Comparison of ENCODE assay signal across 22 mouse cellular contexts in the genomic region with DNA sequence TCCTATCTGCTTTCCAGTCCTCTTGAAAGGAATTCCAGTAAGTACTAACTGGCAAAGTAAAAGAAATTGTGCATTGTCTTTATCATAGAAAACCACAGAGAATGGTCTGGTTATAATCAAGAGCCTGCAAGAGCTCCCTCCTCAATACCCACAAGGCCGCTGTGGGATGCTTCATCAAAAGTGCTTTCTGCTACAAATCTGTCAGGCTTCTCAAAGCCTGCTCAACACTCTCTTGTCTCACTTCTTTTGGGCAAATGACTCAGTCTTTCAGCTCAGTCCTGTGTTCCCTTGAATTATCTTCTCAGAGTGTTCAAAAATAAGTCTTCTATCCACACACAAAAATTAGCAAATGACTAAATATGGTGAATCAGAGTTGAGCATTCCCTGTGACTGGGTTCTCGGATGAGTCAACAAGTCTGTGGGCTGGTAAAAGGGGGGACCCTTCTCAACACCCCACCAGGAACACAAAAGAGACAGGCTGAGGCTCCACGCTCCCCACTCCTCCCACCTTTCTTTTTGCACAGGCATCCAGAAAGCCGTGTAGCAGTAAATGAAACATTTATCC.
DNase-seq lines count a peak whose midpoint lies in the region; ATAC-seq lines count a peak whose summit lies in the region.
"Had no signal": no experiment of that assay in that cellular context is flagged by ENCODE, and none has a peak within 500 bp of the region (broad histone marks: within the 10 kb centered on the region; RNA-seq: fewer than 3 reads in every experiment).

No protein-coding gene starts in this region.

- no peak overlapping the region for H3K9ac ChIP-seq in heart, embryonic 11.5 days (ENCODE audit: low read depth, low read length)
- H3K9ac ChIP-seq: forebrain, embryonic 15.5 days; hindbrain, embryonic 13.5 days; intestine, embryonic 15.5 days; liver, embryonic 14.5 days had no signal

- no peaks in the 10 kb centered on the region for H3K27me3 ChIP-seq in heart, embryonic 11.5 days (ENCODE audit: control insufficient read depth, insufficient read depth, low read length)
- H3K27me3 ChIP-seq in midbrain, embryonic 10.5 days (ENCODE audit: low read depth, poor library complexity, severe bottlenecking), result no peaks in the 10 kb centered on the region
- H3K27me3 ChIP-seq: forebrain, embryonic 15.5 days; hindbrain, embryonic 13.5 days; intestine, embryonic 15.5 days; megakaryocyte, embryonic 14.5 days had no signal

- no peak overlapping the region for H3K27ac ChIP-seq in heart, embryonic 11.5 days (ENCODE audit: low read depth, low read length)
- no peak overlapping the region for H3K27ac ChIP-seq in midbrain, embryonic 10.5 days (replicated peaks)
- H3K27ac ChIP-seq: forebrain, embryonic 15.5 days; hindbrain, embryonic 13.5 days; intestine, embryonic 15.5 days; kidney, postnatal 0 days; layer of hippocampus, adult 2 months; liver, embryonic 14.5 days had no signal

- no peak overlapping the region for H3K4me3 ChIP-seq in heart, embryonic 11.5 days (ENCODE audit: low read depth, low read length)
- no peak overlapping the region for H3K4me3 ChIP-seq in midbrain, embryonic 10.5 days
- H3K4me3 ChIP-seq: forebrain, embryonic 15.5 days; hindbrain, embryonic 13.5 days; intestine, embryonic 15.5 days; layer of hippocampus, adult 2 months; megakaryocyte, embryonic 14.5 days had no signal

- DNase-seq in heart, adult 11 months, result peak; percentile 55
- DNase-seq in 3T3-L1 (ENCODE audit: low read depth, low spot score), result peak; percentile 34
- DNase-seq in Muller cell, postnatal 12 days (ENCODE audit: inconsistent ontology term), result peak; percentile 53
- DNase-seq in left cerebral cortex, postnatal 14 days (ENCODE audit: low spot score in 2 of 2), result peak; percentile 12 to 47
- DNase-seq in midbrain, embryonic 10.5 days (ENCODE audit: low spot score), result no peak
- DNase-seq in adrenal gland, postnatal 36 days, result no peak
- no peak for DNase-seq in yolk sac, embryonic 10.5 days (ENCODE audit: low spot score)
- DNase-seq: cerebellum, adult 11 months; cerebellum, postnatal 14 days; gastrocnemius, postnatal 14 days; heart, postnatal 10 days; lung, postnatal 10 days; thymus, adult 18-20 months had no signal

- ATAC-seq in heart, embryonic 11.5 days (replicated peaks; ENCODE audit: insufficient number of reproducible peaks, low FRiP score, low TSS enrichment), result no peak
- ATAC-seq: forebrain, embryonic 15.5 days; intestine, embryonic 15.5 days; midbrain, embryonic 16.5 days had no signal

- intact Hi-C loops in left cerebral cortex, postnatal 14 days (cut with DNase I), result no loop called here

- H3K9me3 ChIP-seq in heart, embryonic 11.5 days (replicated peaks; ENCODE audit: control insufficient read depth, low read length), result no peaks in the 10 kb centered on the region
- H3K9me3 ChIP-seq in midbrain, embryonic 10.5 days (replicated peaks), result peaks cover 8% of the 10 kb centered on the region
- H3K9me3 ChIP-seq: forebrain, embryonic 15.5 days; intestine, embryonic 15.5 days had no signal

- no peaks in the 10 kb centered on the region for H3K36me3 ChIP-seq in heart, embryonic 11.5 days (ENCODE audit: control insufficient read depth, insufficient read depth, low read length)
- no peaks in the 10 kb centered on the region for H3K36me3 ChIP-seq in midbrain, embryonic 10.5 days
- H3K36me3 ChIP-seq: forebrain, embryonic 15.5 days; hindbrain, embryonic 13.5 days; intestine, embryonic 15.5 days had no signal

- H3K4me2 ChIP-seq in heart, embryonic 11.5 days, result no peak overlapping the region
- H3K4me2 ChIP-seq: forebrain, embryonic 15.5 days; hindbrain, embryonic 13.5 days; intestine, embryonic 15.5 days had no signal

- no peaks in the 10 kb centered on the region for H3K4me1 ChIP-seq in heart, embryonic 11.5 days (ENCODE audit: control insufficient read depth, insufficient read depth, low read length)
- H3K4me1 ChIP-seq in midbrain, embryonic 10.5 days, result no peaks in the 10 kb centered on the region
- H3K4me1 ChIP-seq: forebrain, embryonic 15.5 days; hindbrain, embryonic 13.5 days; intestine, embryonic 15.5 days had no signal

- 75% methylated on average over 4 of the region's 4 CpGs for WGBS in heart, embryonic 11.5 days (ENCODE audit: insufficient replicate concordance)
- 91% methylated on average over 4 of the region's 4 CpGs for WGBS in midbrain, embryonic 10.5 days

Comparison
In these comparisons a context has a peak if more than half of its experiments do, and no peak if none do; other contexts are left out.
1. DNase-seq: peak in heart, adult 11 months (single experiment), 3T3-L1 (single experiment), Muller cell, postnatal 12 days (single experiment) and left cerebral cortex, postnatal 14 days (2 of 2); none in midbrain, embryonic 10.5 days (single experiment), adrenal gland, postnatal 36 days (0 of 2) and yolk sac, embryonic 10.5 days (single experiment).